Mouse (Mus musculus): ENCODE measurements around the gene Itpr1.

Itpr1 gene

DNA sequence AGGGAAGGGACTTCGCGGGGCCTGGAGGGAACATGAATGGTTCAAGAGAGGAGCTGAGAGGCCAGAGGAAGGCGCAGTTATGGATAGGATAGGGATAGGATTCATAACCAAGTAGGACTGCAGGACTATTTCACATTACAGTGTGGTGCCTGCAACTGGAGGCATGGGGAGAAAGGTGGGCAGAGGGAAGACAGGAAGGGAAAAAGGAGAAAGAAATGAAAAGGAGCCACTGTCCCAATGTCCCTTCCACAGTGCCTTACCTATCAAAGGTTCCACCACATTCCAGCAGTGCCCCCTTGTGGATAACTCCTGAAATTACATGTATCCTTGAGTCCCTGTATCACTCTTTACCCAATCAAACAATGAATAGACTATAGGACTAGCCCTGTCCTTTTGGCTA lies 195.2 kb downstream of the Itpr1 start:
- peak; percentile 21 to 63 for DNase-seq

DNA sequence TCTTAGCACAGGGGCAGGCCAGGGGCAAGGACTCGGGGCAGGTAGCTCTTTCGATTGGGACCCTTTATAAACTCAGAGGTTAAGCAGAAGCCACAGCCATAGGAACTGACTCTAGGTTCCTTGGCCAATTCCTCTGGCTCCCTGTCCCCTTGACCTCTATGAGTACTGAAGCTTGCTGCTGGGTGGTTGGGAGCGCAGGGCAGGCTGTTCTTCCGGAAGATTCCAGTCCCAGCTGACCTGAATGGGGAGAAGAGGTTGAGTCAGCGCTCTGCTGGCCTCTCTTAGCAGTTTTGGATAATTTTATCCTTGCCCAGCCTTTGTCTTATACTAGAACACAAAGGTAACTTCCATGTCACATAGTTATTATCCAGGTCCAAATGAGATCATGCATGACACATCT lies 195.8 kb downstream of the Itpr1 start:
- no peak for DNase-seq

DNA sequence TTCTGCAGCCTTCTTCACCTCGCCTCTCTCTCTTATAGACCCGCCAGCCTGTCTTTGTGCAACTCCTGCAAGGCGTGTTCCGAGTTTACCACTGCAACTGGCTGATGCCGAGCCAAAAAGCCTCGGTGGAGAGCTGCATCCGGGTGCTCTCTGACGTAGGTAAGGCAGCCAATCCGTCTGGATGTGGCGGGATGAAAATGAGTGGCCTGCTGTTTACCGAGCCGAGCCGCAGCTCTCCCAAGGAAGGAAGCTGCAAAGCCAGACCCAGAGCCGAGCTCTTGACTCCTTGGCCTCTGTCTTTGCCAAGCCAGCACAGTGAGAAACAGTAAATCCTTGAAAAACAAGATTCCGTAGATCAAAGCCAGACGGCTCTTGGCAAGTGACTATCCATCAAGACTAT lies 197.9 kb downstream of the Itpr1 start:
- no peak for DNase-seq

DNA sequence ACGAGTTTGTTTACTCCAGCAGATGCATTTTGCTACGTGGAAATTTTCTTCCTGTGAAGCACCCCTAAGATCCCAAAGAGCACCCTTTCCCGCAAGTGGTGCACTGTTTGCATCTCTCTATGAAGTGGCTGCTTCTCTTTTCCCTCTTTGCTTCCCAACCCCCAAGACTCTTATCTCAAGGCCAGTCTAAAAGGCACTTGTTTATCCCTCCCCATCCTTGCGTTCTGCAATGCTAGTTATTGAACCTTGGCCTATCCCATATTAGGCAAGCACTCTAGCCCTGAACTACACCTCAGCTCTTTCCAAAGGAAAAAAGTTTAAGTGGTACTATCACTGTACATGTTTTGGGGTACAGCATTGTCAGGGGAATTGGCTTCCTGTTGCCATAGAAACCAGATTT lies 198.3 kb downstream of the Itpr1 start:
- no peak for DNase-seq

DNA sequence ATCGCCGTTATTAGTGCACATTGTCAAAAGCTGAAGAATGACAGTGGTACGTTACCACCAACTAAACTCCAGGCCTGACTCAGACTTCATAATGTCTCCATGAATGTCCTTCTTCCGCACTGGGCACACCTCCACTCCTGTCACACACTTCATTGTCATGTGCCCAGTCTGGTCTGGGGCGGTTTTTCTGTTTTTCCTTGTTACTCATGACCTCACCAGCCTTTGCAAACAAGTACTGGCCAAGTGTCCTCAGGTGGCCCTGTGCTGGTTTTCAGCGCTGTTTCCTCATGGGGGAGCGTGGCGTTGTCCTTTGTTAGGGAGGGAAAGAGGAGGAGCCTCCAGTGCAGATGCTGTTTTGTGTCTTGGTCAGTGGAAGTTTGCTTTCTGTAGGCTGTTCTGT lies 200.1 kb downstream of the Itpr1 start:
- DNase-seq: no peak

DNA sequence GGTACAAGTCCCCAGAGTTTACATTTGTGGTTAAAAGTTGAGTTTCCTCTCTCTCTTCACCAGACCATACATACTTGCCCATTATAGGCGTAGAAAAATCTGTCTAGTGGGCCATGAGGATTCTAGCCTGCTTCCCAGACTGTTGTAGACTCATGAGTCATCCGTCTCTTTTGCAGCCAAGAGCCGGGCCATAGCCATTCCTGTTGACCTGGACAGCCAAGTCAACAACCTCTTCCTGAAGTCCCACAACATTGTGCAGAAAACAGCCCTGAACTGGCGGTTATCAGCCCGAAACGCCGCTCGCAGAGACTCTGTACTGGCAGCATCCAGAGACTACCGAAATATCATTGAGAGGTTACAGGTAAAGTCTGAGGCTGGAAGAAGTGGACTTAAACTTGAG lies 200.7 kb downstream of the Itpr1 start:
- DNase-seq: no peak

DNA sequence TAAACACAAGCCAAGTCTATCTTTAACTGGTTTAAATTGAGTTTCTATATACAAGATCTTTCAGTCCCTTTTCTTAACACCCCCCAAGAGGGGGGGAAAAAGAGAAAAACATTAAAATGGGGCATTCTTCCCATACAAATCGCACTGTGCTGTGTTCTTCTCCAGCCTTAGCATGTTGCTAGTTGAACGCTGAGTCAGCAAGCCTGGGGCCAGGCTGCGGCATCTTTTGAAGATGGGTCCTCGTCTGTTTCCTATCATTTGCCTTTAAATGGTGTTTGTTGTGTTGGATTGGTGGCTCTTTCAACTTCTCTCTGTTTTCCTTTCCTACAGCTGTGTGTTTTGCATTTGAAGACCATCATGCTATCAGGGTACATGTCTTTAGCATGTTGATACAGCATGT lies 203.0 kb downstream of the Itpr1 start:
- DNase-seq: no peak

DNA sequence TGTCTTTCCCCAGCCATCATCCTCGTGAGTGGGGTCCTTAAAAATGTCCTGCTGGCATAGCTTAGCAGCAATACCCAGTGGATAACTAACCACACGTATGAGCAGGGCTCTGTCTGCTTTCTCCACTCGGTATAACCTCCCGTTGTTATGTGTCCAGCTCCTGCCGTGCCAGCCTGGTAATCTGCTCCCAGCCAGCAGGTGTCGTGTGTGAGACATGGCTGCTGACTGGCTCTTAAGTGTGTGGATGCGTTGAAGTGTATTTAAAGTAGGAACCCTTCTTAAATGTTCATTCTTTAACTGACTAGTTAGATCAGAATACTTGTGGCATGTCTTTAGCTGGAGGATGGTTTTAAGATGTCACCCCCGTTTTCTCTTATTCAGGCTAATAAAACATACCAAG lies 204.6 kb downstream of the Itpr1 start:
- peak; percentile 74 to 78 for DNase-seq

DNA sequence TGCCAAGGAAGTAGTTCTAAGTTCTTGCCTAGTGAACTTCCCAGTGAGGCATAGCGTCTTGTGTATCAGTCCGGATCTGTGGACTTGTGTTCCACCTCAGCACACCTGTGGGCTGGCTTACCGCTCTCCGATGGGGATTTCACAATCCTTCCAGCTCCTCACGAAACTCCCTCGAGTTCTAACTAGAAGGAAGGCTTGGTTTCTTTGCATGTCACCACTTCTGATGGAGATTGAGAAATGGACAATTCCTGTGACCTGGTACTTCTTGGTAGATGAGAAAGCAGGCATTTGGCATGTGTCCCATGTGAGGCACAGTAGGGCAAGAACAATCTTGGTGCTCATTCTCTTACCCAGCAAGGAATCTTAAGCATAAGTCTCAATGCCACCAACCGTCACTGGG lies 205.3 kb downstream of the Itpr1 start:
- DNase-seq: no peak

DNA sequence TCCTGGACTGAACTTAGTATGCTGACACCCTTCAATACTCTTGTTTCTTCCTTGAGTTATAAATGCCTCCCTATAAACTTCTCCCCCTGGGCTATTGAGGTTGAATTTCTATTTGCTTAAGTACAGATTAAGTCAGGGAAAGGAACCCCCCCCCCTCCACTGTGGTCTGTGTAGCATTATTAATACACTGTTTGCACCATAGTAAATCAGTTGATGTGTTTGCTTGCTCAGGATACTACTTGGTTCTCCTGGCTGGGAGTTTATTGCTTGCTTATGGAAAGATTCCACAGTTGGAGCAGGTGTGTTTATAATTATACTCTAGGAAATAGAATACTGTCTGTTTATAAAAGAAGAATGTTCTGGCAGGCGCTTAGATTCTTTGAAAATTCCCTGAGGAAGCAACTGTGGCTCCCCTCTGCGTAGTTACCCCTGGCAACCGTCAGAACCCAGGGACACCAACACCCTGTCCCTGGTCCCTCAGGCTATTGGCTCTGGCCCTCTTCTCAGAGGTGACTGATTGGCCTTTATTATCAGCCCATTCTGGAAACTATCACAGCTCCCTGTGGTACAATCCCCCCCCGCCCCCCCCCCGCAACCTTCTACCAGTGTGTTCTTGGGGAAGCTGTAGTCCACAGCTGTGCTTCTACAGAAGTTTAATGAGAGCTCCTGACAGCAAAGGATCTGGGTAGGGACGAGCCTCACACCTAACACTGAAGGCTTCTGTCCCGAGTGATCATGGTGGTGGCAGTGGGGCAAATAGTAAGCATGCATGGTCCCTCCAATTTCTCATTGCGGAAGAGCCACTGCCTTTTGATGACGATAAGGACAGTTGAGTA lies 212.1 kb downstream of the Itpr1 start:
- no peak for DNase-seq

DNA sequence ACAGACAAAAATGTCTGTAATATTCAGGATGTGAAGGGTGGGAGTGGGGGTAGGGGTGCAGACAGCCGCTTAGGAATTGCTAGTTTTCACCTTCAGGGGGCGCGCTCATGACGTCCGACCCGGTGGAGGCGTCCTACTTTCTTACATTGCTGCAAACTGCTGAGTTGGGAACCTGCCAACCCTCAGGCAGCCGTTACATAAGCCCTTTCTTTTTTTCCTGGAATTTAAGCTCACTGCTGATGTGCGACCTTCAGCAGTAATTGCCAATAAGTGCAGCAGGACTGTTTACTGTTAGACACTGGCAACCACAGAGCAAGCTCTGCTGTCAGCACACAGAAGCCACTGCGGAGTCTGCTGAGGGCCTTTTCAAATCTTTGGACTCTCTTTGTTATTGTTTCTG lies 213.9 kb downstream of the Itpr1 start:
- DNase-seq: peak; percentile 91 to 93

DNA sequence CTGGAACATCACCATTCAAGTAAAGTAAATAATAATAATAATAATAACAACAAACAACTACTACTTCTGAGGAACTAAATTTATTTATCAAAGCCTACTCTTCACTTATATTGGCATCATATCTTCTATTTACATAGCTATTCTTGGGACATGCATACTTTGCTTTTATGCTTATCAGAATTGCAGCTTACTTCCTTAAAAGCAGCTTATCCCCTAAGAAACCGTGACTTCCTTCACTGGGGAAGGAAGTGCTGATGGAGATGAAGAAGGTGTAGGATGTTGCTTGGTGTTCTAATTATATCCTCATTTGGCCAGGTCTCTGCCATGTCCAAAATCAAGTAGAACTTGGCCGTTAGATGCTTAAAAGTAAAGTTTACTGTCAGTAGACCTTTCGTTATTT lies 215.5 kb downstream of the Itpr1 start:
- DNase-seq: no peak

DNA sequence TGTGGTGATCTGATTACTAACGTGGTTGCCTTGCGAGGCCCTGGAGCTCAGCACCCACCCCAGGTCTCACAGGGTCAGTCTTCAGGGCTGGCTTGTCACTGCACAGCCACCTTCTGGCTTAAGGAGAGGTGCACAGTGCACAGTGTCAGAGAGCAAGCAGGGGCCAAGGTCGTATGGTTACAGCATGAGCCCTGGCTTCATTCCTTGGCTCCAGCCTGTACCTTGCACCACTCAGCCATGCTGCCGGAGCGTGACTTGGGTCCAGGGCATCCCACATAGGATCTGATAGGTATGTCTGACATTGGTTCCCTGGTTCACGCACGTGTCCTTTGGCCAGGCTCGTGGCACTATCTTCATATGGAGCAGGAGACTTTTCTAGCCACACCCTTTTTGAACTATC lies 217.1 kb downstream of the Itpr1 start:
- no peak for DNase-seq

DNA sequence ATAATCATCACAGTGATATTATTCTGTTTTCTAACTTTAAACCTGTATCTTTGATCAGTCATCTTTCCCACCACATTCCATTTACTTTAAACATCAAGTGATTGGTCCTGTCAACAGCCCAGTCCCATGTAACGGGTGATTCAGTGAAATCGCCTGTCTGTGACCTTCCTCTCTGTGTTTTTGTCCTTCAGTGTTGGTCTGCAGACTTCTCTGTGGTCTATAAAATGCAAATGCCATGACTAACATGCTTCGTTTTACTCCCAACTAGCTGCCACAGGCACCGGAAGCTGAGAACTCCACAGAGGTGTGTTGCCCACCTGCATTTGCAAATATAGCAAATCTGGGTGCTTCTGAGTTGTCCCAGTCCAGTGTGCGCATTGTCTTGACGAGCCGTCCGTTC lies 218.3 kb downstream of the Itpr1 start:
- DNase-seq: no peak

DNA sequence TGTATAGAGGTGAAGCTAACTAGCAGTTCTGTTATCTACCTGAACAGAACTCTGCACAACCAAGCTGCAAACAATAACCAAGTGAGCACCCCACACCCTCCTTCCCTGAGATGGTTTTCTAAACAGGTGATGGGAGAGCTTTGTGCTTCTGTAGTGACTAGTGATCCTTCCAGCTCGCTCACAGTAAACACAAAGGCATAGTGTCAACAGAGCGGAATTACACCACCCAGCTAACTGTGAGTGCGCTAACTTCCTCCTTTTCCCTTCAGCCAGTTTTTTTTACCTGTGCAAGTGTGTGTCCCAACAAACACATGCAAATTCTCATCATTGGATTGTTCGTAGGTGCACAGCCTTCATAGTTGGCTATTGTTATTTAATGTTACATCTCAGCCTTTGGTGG lies 219.9 kb downstream of the Itpr1 start:
- no peak for DNase-seq

DNA sequence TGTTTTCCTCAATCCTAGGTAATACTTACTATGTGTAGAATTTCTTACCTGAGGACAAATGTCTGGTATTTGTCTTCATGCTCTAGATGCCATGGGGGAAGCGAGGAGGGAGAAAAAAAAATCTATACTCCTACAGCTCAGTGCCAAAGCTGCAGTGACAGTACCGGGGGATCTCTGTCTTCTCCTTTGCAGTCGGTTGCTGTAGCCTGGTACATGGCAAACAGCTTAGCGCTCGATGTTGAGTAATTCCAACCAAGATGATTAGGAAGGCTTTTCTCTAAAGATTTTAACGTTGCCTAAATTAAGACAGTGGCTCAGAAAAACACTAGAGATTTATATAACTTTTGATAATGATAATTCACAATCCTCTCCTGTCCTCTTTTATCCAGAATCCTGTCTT lies 221.9 kb downstream of the Itpr1 start:
- no peak for DNase-seq

DNA sequence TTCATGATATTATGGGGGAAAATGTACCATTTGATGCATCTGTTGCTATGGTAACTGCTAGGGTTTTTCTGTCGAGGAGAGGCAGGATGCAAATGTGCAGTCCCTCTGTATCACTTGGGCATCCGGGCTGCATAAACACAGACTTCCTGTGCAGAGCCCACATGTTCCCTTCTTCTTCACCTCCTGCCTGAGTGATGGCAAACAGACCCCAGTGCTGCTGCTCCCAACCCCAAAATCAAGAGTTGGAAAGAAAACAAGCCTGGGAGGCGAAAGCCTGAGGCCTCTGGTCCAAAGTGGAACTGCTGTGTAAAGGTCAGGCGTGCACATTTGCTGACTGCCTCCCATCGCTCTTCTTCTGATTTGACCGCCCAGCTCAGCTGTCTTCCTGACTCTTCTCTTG lies 222.6 kb downstream of the Itpr1 start:
- no peak for DNase-seq

DNA sequence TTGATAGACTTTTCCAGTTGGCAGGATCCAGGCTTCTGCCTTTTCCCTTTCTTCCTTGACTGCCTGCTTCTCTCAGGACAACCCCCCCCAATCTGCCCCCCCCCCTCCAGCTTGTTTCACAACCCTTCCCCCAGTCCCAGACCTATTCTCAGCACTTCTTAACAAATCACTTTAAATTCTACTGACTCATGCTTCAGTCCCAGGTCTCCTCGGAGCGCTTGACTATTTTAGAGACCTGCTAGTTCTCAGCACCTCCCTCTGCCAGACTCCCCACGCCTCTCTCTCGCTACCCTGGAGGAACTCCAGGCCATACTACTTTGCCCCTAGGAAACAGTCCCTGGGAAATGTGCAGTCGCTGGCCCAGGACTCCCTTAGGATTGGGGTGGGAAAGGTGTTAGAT lies 223.7 kb downstream of the Itpr1 start:
- DNase-seq: no peak

DNA sequence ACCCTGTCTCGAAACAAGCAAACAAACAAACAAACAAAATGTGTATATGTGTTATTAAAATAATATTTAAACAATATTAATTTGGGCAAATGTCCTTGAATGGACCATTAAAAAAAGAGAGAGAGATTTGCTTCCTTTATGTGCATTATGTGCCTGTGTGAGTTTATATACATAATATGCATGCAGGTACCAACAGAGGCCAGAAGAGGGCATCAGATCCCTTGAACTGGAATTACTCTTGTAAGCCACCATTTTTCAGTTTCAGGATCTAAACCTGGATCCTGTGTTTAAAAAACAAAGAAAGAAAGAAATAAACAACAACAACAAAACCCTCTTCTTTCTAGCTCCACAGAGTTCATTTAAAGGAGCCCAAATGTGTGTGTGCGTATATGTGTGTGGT lies 228.4 kb downstream of the Itpr1 start:
- no peak for DNase-seq

DNA sequence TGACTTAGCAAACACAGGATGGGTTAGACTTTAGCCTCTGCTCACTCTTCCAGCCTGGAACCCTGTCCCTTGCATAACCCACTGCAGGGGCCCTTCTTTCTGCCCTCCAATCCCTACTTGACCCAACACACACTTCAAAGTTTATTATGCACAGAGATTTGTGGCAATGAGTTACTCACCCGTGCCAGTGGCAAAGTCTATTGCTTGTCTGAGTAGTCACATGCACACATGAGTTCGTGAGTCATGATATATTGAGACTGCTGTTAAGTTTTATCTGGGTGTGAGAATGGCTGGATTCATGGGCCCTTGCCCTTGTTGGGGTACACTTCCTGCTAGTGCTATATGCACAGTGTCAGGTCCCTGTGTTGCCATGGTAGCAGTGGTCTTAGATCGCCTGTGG lies 229.4 kb downstream of the Itpr1 start:
- no peak for DNase-seq

DNA sequence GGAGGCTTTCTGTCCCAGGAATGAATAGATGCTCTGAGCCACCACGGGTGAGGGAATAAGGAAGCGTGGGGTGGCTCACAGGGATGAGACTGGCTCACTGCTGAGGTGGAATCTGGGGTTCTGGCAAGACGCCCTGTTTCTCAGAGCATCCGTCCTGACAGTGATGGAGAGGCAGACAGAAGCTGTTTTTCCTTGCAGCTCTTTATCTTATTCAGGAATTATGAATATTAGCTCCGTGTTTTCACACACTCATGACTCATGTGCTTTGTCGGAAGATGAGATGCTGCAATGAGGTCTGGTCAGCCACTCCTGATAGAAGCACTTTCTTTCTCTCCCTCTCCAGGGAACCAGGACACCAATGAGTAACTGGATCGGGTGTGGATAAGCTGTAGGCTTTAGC lies 231.5 kb downstream of the Itpr1 start:
- DNase-seq: peak; percentile 58 to 59

DNA sequence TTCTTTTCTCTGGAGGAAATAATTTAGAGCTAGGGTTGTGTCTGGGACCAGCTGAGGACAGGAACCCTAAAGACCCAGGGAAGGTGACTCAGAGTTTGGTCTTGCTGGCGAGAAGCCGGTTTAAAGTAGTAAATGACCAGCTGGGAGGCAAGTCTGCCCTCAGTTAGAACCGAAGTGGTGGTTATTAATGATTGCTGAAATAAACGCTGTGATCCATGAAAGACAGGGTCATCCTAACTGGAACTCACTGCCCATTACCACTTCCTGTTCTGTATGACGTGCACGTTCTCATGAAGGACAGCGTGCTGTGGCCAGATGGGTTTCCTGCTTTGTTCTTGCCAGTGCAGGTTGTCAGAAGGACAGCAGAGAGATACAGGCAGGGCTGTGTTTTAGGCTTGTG lies 232.1 kb downstream of the Itpr1 start:
- DNase-seq: no peak

DNA sequence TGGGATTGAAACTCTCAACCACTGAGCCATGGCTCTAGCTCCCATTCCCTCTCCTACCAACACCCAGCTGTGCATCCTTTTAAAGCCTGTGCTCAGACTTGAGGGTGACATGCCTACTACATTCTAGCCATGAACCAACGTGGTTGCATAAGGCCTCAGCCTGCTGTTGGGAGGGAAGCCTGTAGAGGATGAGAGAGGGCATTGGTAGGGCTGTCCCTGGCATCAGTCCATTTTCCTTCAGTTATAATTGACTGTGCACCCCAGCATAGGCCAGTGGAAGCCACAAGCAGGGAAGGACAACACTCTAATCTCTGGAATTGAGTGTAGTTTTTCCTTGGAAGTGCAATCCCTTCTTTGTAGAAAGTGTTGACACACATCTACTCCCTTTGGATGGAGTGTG lies 233.9 kb downstream of the Itpr1 start:
- DNase-seq: no peak

DNA sequence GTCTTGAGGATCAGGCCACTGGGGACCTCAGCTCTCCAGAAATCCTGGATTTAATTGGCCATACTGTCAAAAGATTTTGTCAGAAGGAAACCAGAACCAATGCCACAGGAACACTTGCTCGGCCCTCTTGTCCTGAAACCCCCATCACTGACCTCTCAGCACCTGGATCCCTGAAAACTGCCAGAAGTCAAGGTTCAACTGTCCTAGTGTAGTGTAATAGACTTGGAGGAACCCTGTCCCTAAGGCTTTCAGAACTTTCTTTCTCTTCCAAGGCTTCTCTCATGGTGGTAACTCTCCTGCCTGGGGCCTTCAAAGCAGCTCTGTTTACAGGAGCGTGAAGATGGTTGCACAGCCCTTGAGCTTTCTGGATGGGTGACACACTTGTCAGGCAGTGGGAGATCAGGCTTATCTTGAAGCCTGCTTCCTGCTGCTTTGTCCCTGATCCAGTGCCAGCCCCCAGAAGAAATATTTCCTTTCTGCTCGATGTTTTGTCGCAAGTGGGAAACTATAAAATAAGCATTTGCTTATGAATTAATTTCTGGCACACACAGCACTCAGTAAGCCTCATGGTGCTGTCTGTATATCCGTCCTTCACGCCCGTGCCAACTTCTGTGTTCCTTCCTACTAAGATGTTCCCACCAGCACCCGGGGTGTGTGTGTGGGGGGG lies 234.4 kb downstream of the Itpr1 start:
- DNase-seq: no peak

Measured in cerebellum, postnatal 36 days (tissue).